Mouse (Mus musculus) forebrain, embryonic 13.5 days (tissue): Measurements from ENCODE around the gene Cd22. TPM values are rescaled to one million over a fixed set of nuclear protein-coding genes. Genes with fewer than 3 reads are reported as not detected.
"Not testable (repeated sequence)": the region's sequence is repeated elsewhere in the genome, so short reads cannot be mapped to it uniquely, and the experiment has no call there.

Experiments
- ATAC-seq: fragments of 200-750 bp; cut with Nextera tagmentation; 2 replicates; pipeline ENCODE4 v1.8.0; 2017
- H3K27ac ChIP-seq: fragments of 300-500 bp; sonication (generic); 2 replicates; pipeline ENCODE4 v1.5.1; 2015; ENCODE audit warnings: inconsistent platforms, mild to moderate bottlenecking, moderate library complexity
- H3K27me3 ChIP-seq: fragments of 300-500 bp; sonication (generic); 2 replicates; pipeline ENCODE4 v1.6.1; 2015; ENCODE audit warnings: mild to moderate bottlenecking, inconsistent platforms
- H3K36me3 ChIP-seq: fragments of 300-500 bp; sonication (generic); 2 replicates; pipeline ENCODE4 v1.6.1; 2015; ENCODE audit warnings: mild to moderate bottlenecking, inconsistent platforms; ENCODE audit not compliant: poor library complexity, severe bottlenecking
- H3K4me1 ChIP-seq: fragments of 300-500 bp; sonication (generic); 2 replicates; pipeline ENCODE4 v1.6.1; 2015; ENCODE audit warnings: inconsistent platforms
- H3K4me2 ChIP-seq: fragments of 300-500 bp; sonication (generic); 2 replicates; pipeline ENCODE4 v1.6.1; 2015; ENCODE audit warnings: inconsistent platforms, mild to moderate bottlenecking, moderate library complexity
- H3K4me3 ChIP-seq: fragments of 300-500 bp; sonication (generic); 2 replicates; pipeline ENCODE4 v1.5.1; 2015; ENCODE audit warnings: mild to moderate bottlenecking, inconsistent platforms
- H3K9ac ChIP-seq: fragments of 300-500 bp; sonication (generic); 2 replicates; pipeline ENCODE4 v1.6.1; 2015; ENCODE audit warnings: mild to moderate bottlenecking, inconsistent platforms
- H3K9me3 ChIP-seq: fragments of 300-500 bp; sonication (generic); replicated peaks from 2 replicates; pipeline ENCODE4 v1.6.1; 2016; ENCODE audit warnings: inconsistent platforms
- WGBS: fragments of 180-500 bp; shearing (Covaris S2); methylation state at CpG from one replicate; pipeline ENCODE4 v1.1.7; 2015; 5-methylcytosine and 5-hydroxymethylcytosine counted together
- polyA plus RNA-seq: library from polyadenylated mRNA; unstranded; fragments of >200 nt; fragmentation: Nextera tagmentation; extraction: Ambion mirVana; gene quantifications from 2 replicates; pipeline ENCODE4 v1.2.1, GENCODE M21; 2015

Cd22 gene
- polyA plus RNA-seq, result not detected in 2 replicates

DNA sequence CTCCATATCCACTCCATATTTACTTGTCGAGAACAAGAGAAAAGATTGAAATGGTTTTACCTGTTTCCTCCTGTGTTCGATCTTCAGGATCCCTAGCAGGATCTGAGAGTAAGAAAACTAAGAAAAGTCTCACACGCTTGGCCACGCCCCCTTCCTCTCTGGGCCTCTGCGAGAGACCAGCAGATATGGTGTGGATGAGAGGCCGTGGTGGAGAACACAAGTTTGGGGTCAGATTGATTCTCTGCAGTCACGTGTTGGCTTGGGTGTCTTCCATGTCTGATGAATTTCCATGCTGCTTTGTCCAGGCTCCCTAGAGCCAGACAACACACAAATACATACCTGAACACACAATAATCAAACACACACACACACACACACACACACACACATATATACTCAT, at the start of gene Cd22:
Gene Cd22 (minus strand): TSS at position 167 of the 400 bp plus-strand sequence.
- ATAC-seq, result no peak
- no peak within 1 kb of the TSS for H3K4me2 ChIP-seq
- H3K4me3 ChIP-seq, result no peak within 1 kb of the TSS
- no peaks in the 10 kb centered on the region for H3K9me3 ChIP-seq
- no peaks in the 10 kb centered on the region for H3K4me1 ChIP-seq
- no peaks in the 10 kb centered on the region for H3K27me3 ChIP-seq
- 79% methylated on average over 7 of the region's 7 CpGs for WGBS
- H3K36me3 ChIP-seq, result no peaks in the 10 kb centered on the region
- no peak within 1 kb of the TSS for H3K9ac ChIP-seq
- H3K27ac ChIP-seq, result no peak within 1 kb of the TSS

DNA sequence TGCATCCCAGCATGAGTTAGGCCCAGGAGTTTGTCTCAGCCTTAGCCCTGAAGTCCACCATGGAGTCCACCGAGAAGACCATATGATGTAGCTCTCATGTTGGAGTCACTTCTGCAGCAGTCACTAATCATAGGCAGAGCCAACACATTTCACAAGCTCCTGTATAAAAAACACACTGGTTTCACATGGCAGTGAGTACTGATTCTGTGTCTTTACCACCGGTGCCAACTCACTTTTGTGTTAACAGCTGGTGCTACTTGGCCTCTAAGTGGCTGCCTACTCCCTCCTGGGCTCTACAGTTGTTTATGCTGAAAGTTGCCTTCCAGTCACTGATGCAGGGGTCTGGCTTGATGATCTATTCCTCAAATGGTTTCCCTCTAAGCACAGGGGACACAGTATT, 44.4 kb upstream of the Cd22 start, which contains the start of gene Hamp2:
Gene Hamp2 (minus strand): TSS at position 101 of the 400 bp plus-strand sequence.
- not testable (repeated sequence) for H3K4me1 ChIP-seq, H3K27ac ChIP-seq, H3K4me2 ChIP-seq, H3K36me3 ChIP-seq, ATAC-seq, H3K9ac ChIP-seq, H3K9me3 ChIP-seq, H3K27me3 ChIP-seq, H3K4me3 ChIP-seq
- 92% methylated on average over 2 of the region's 2 CpGs for WGBS

DNA sequence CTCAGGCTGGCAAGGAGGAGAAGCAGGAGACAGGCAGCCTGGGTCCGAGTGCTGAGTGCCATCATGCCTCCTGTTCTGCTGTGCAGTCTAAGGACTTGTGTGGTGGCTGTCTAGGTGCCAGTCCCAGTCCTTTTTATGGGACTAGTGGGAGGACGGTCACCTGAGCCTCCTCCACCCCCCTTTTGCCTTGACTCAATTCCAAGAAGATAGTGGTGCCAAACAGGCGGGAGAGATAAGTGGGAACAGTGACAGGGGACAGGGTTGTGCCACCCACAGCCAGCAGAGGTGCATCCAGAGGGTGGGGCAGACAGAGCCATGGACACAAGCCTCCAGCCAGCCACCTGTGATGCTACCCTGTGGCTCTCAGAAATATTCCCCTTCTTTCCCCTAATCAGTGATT, 43.9 kb upstream of the Cd22 start:
- Histone ChIP-seq H3K27ac (no peak overlapping the region), H3K27me3 (no peaks in the 10 kb centered on the region), H3K9me3 (no peaks in the 10 kb centered on the region), H3K9ac (no peak overlapping the region), H3K4me3 (no peak overlapping the region), H3K4me1 (no peaks in the 10 kb centered on the region), H3K36me3 (no peaks in the 10 kb centered on the region), H3K4me2 (no peak overlapping the region)
- 59% methylated on average over 3 of the region's 3 CpGs for WGBS
- no peak for ATAC-seq

DNA sequence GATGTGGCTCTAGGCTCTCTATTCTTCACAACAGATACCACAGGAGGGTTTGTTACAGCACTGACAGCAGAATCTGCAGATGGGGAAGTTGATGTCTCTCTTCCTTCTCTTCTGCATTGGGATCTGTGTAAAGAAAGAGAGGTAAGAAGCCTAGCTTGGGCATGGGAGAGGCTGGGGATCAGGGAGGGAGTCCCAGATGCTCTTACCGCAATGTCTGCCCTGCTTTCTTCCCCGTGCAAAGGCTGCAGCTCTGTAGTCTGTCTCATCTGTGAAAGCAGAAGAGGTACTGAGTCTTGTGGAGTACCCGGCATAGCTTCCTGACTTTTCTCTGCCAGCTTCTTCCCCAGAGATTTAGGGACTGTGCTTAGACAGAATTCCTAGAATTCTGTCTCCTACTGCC, 42.3 kb upstream of the Cd22 start:
- not testable (repeated sequence) for H3K4me3 ChIP-seq, H3K4me2 ChIP-seq, H3K4me1 ChIP-seq, H3K9ac ChIP-seq, H3K27me3 ChIP-seq, H3K9me3 ChIP-seq, H3K27ac ChIP-seq, ATAC-seq, H3K36me3 ChIP-seq
- 48% methylated on average over 3 of the region's 3 CpGs for WGBS

DNA sequence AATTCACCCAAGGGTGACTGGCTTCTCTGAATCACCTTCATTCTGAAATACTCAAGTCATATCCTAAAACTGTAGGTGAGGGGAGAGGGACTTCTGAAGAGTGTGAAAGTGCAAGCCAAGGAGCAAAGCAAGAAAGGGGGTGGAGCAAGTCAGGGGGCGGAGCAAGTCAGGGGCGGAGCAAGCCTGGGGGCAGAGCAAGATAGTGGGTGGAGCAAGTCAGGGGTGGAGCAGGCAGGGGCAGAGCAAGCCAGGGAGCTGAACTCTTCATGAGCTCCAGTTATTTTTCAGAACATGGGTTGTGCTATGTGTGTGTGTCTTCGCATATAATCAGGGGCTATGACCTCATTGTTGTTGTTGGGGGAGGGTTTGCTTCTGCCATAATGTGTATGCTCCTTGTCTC, 40.1 kb upstream of the Cd22 start:
- no peaks in the 10 kb centered on the region for H3K4me1 ChIP-seq
- no peaks in the 10 kb centered on the region for H3K27me3 ChIP-seq
- H3K36me3 ChIP-seq, result no peaks in the 10 kb centered on the region
- no peak overlapping the region for H3K4me2 ChIP-seq
- no peaks in the 10 kb centered on the region for H3K9me3 ChIP-seq
- no peak overlapping the region for H3K27ac ChIP-seq
- ATAC-seq, result no peak
- no peak overlapping the region for H3K9ac ChIP-seq
- H3K4me3 ChIP-seq, result no peak overlapping the region
- WGBS, result 71% methylated on average over 3 of the region's 3 CpGs

DNA sequence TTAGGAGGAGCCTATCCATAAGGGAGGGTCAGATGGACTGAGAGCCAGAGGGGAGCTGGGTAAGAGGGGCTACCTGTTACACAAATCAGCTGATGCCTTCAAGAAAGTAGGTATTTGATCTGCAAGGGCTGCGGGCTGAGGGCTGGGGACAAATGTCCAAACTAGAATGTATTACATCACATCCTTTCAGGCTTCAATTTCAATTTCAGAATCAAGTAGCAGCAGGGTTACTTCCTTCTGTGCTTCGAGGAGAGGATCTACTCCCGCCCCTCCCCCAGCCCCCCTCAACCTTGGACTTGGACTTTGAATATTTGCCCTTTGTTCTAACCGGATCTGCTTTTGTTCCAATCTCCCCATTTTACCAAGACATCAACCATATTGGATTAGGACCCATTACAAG, 37.1 kb upstream of the Cd22 start:
- no peaks in the 10 kb centered on the region for H3K4me1 ChIP-seq
- H3K27me3 ChIP-seq, result no peaks in the 10 kb centered on the region
- 51% methylated on average over 4 of the region's 4 CpGs for WGBS
- no peaks in the 10 kb centered on the region for H3K36me3 ChIP-seq
- no peak overlapping the region for H3K4me2 ChIP-seq
- no peak overlapping the region for H3K9ac ChIP-seq
- H3K27ac ChIP-seq, result no peak overlapping the region
- H3K4me3 ChIP-seq, result no peak overlapping the region
- no peaks in the 10 kb centered on the region for H3K9me3 ChIP-seq
- no peak for ATAC-seq

DNA sequence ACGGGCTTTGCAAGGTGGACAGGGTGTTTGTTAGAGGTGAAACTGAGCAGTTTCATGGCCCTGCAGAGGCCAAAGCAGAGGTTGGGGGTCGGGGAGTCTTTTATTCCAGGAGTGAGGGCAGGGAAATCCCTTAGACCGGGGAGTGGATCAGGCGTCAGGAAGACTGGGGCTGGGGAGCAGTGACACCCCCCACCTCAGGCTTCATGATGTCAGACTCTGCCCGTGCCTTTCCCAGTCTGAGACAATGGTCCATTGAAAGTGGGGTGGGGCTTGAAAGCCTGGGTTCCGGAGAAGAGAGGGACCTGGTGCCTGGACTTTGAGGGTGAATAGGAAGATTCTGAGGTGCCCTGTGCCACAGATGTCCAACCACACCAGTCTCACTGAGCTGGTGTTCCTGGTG, 36.6 kb upstream of the Cd22 start:
- H3K4me2 ChIP-seq, result no peak overlapping the region
- H3K27me3 ChIP-seq, result no peaks in the 10 kb centered on the region
- H3K9me3 ChIP-seq, result no peaks in the 10 kb centered on the region
- H3K4me3 ChIP-seq, result no peak overlapping the region
- 17% methylated on average over 6 of the region's 6 CpGs for WGBS
- H3K27ac ChIP-seq, result no peak overlapping the region
- no peaks in the 10 kb centered on the region for H3K36me3 ChIP-seq
- no peak for ATAC-seq
- no peaks in the 10 kb centered on the region for H3K4me1 ChIP-seq
- H3K9ac ChIP-seq, result no peak overlapping the region

DNA sequence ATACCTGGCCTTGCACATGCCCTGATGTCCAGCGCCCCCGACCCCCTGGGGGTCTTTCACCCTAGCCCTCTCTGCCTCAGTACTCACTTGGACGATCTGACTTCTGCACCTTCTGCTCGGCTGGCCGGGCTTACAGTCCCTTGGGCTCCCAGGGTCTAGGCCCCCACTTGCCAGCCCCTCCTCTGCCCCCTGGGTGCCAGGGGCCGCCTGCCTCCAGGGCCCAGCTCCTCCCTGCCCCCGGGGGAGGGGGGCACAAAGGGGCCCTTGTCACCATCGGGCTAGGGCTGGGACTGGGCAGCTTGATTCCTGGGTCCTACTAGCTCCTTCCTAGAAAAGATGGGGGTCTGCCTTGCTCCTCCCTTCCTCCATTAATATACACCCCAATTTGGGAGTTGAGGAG, 34.6 kb upstream of the Cd22 start, which contains the start of gene Mag:
Gene Mag (minus strand): TSS at position 142 of the 400 bp plus-strand sequence.
- H3K27ac ChIP-seq, result no peak within 1 kb of the TSS
- no peak within 1 kb of the TSS for H3K4me3 ChIP-seq
- H3K9me3 ChIP-seq, result no peaks in the 10 kb centered on the region
- no peaks in the 10 kb centered on the region for H3K27me3 ChIP-seq
- no peak within 1 kb of the TSS for H3K9ac ChIP-seq
- H3K4me2 ChIP-seq, result no peak within 1 kb of the TSS
- H3K36me3 ChIP-seq, result no peaks in the 10 kb centered on the region
- no peak for ATAC-seq
- WGBS, result 74% methylated on average over 8 of the region's 8 CpGs
- H3K4me1 ChIP-seq, result no peaks in the 10 kb centered on the region

DNA sequence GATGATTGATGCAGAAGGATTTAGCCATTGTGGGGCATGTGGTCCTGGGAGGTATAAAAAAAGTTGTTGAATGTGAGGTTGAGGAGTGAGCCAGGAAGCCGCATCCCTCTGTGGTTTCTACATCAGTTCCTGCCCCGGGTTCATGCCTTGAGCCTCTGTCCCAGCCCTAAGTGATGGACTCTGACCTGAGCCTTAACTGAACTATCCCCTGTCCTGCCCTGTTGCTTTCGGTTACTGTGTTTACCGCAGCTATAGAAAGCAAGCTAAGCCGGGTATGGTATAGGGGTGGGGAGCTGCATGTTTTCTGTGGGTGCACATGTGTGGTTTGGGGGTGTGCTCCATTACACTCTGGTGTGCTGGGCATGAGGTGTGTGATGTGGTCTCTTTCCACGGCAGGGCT, 29.6 kb upstream of the Cd22 start:
- H3K9ac ChIP-seq, result no peak overlapping the region
- H3K4me2 ChIP-seq, result no peak overlapping the region
- peaks cover 10% of the 10 kb centered on the region for H3K4me1 ChIP-seq
- no peak overlapping the region for H3K27ac ChIP-seq
- H3K27me3 ChIP-seq, result 0 out of 2 replicates have a peak, but pooled peaks cover 8% of the 10 kb centered on the region
- no peaks in the 10 kb centered on the region for H3K9me3 ChIP-seq
- no peak overlapping the region for H3K4me3 ChIP-seq
- ATAC-seq, result no peak
- no peaks in the 10 kb centered on the region for H3K36me3 ChIP-seq
- WGBS, result 84% methylated on average over 6 of the region's 6 CpGs

DNA sequence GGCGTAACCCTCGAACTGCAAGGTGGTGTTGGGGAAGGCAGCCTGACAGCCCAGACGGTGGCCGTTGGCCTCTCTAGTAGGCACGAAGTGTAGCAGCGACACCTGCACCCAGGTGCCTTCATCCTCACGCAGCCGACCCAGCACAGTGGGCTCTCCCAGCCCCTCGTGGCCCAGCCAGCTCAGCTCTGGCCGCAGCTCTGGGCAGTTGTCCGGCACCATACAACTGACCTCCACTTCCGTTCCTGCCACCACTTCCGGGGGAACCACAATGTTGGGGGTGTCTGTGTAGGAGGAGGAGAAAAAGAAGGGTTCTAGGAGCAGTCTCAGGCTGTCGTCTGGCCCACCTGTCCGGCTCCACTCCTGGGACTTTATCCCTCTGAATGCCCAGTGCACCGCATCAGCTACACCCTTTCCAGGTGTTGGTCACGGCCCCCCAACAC, 28.9 kb upstream of the Cd22 start:
- ATAC-seq, result no peak
- H3K9me3 ChIP-seq, result no peaks in the 10 kb centered on the region

DNA sequence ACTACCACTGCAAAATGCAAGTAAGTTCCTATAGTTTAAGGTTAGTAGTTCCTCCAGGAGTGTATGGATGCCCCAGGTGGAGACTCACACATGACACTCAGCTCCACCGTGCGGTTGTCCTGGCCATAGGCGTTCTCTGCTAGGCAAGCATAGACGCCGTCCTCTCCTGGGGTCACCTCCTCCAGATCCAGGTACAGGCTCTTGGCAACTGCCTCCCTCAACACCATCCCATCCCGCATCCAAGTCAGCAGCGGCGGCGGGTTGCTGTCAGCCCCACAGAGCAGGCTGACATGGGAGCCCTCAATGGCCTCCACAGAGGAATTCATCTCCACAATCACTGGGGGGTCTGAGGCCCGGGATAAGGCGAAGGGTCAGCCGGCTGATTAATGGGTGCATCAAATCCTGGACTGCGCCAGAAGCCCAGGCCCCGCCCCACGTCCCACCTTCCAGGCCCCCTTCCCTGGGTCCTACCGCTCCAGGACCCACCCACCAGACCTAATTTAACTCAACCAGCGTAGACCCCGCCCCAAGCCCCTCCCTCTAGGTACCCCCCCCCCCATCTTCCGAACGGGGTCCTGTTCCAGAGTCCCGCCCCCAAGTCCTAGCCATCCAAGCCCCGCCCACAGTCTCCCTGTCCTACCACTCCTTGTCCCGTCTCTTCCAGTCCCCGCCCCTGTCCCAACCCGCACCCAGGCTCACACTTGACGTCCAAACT, 28.3 kb upstream of the Cd22 start:
- WGBS, result 2% methylated on average over 20 of the region's 26 CpGs
- ATAC-seq, result peak; percentile 36; the same call in 1 of the 2 replicates
- Histone ChIP-seq H3K4me2 (peak overlapping the region; percentile 61), H3K4me3 (peak overlapping the region; percentile 27), H3K27ac (no peak overlapping the region), H3K9ac (no peak overlapping the region), H3K36me3 (no peaks in the 10 kb centered on the region), H3K27me3 (0 out of 2 replicates have a peak, but pooled peaks cover 8% of the 10 kb centered on the region), H3K4me1 (peaks cover 10% of the 10 kb centered on the region), H3K9me3 (no peaks in the 10 kb centered on the region)

More for the DNA sequence above, 28.9 kb upstream of the Cd22 start:
- H3K4me1 ChIP-seq, result peaks cover 10% of the 10 kb centered on the region
- no peak overlapping the region for H3K27ac ChIP-seq
- no peak overlapping the region for H3K9ac ChIP-seq
- 0 out of 2 replicates have a peak, but pooled peaks cover 8% of the 10 kb centered on the region for H3K27me3 ChIP-seq
- peak overlapping the region; percentile 61 for H3K4me2 ChIP-seq
- peak overlapping the region; percentile 27 for H3K4me3 ChIP-seq
- H3K36me3 ChIP-seq, result no peaks in the 10 kb centered on the region
- 16% methylated on average over 15 of the region's 17 CpGs for WGBS

DNA sequence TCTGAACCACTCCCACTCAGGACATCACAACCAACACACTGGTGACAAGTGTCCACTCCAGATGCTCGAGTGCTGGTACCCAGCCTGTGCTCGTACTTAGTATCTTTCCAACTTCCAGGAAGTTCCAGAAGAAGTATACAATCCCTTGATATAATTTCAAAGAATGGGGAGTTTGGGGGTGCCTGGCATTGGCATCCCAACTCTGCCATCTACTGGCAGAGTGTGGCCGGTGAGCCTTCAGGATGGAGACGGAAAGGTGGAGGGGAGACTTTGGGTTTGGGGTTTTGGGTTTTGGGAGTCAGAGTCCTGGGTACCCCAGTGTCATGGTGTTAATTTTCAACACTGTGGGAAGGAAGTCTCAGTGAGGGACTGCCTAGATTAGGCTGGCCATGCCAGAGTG, 23.9 kb upstream of the Cd22 start:
- Histone ChIP-seq H3K9ac (no peak overlapping the region), H3K4me3 (no peak overlapping the region), H3K27ac (no peak overlapping the region), H3K36me3 (no peaks in the 10 kb centered on the region), H3K9me3 (no peaks in the 10 kb centered on the region), H3K4me1 (peaks cover 10% of the 10 kb centered on the region), H3K4me2 (no peak overlapping the region), H3K27me3 (0 out of 2 replicates have a peak, but pooled peaks cover 8% of the 10 kb centered on the region)
- no peak for ATAC-seq
- 60% methylated on average over 4 of the region's 4 CpGs for WGBS

DNA sequence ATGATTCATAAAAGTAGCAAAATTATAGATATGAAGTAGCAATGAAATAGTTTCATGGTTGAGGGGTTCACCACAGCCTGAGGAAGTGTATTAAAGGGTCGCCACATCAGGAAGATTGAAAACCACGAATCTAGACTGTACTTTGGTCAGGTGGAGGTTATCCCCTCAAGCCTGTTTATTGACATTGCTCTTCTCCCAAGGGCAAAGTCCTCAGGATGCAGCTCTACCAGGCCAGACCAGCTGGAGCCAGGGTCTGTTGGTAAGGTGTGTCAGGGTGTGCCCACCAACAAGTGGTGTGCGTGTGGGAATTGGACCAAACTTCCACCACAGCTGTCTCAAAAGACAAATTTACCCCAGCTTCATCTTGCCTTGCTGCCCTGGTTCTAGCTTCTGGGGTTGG, 15.1 kb upstream of the Cd22 start:
- Histone ChIP-seq H3K36me3 (no peaks in the 10 kb centered on the region), H3K4me1 (no peaks in the 10 kb centered on the region), H3K9ac (no peak overlapping the region), H3K27ac (no peak overlapping the region), H3K4me2 (no peak overlapping the region), H3K9me3 (no peaks in the 10 kb centered on the region), H3K4me3 (no peak overlapping the region), H3K27me3 (no peaks in the 10 kb centered on the region)
- WGBS, result 94% methylated on average over 3 of the region's 3 CpGs
- no peak for ATAC-seq
